Mouse (Mus musculus) CD8-positive naive resting alpha-beta T cell, adult 2 months (primary cell): ENCODE measurements around the gene Rab31.

Experiments
- DNase-seq, 2 experiments: peaks; one replicate each; pipeline ENCODE4 v3.0.0; 2022; ENCODE audit warnings: low read depth in 2 of 2, low spot score in 2 of 2

The Rab31 gene

GRCm38 (mm10) chr17:65667792-65668191, 104.8 kb downstream of the Rab31 start:
- no peak for DNase-seq

- DNase-seq = no peak
Measured at GRCm38 (mm10) chr17:65666388-65667161, 106.0 kb downstream of the Rab31 start.

GRCm38 (mm10) chr17:65665786-65666387, 106.7 kb downstream of the Rab31 start:
- no peak for DNase-seq

- no peak for DNase-seq
Measured at GRCm38 (mm10) chr17:65663329-65664078, 109.0 kb downstream of the Rab31 start.

GRCm38 (mm10) chr17:65662662-65663061, 109.9 kb downstream of the Rab31 start:
- no peak for DNase-seq

GRCm38 (mm10) chr17:65658416-65658815, 114.1 kb downstream of the Rab31 start:
- DNase-seq = no peak

GRCm38 (mm10) chr17:65657958-65658357, 114.6 kb downstream of the Rab31 start:
- no peak for DNase-seq

- DNase-seq = no peak
Measured at GRCm38 (mm10) chr17:65656731-65657130, 115.8 kb downstream of the Rab31 start.

- no peak for DNase-seq
Measured at GRCm38 (mm10) chr17:65656076-65656475, 116.5 kb downstream of the Rab31 start.

GRCm38 (mm10) chr17:65655608-65656007, 116.9 kb downstream of the Rab31 start:
- no peak for DNase-seq

GRCm38 (mm10) chr17:65650598-65650997, 122.0 kb downstream of the Rab31 start:
- no peak for DNase-seq

GRCm38 (mm10) chr17:65649175-65649493, 123.4 kb downstream of the Rab31 start:
- DNase-seq = no peak

GRCm38 (mm10) chr17:65648371-65649174, 124.0 kb downstream of the Rab31 start:
- no peak for DNase-seq

- DNase-seq = no peak
Measured at GRCm38 (mm10) chr17:65647961-65648360, 124.6 kb downstream of the Rab31 start.

- DNase-seq = no peak
Measured at GRCm38 (mm10) chr17:65647226-65647625, 125.3 kb downstream of the Rab31 start.

- DNase-seq = no peak
Measured at GRCm38 (mm10) chr17:65643579-65643978, 129.0 kb downstream of the Rab31 start.

- DNase-seq = no peak
Measured at GRCm38 (mm10) chr17:65643051-65643521, 129.5 kb downstream of the Rab31 start.

- DNase-seq = no peak
Measured at GRCm38 (mm10) chr17:65642578-65642991, 130.0 kb downstream of the Rab31 start.

GRCm38 (mm10) chr17:65641734-65642218, 130.8 kb downstream of the Rab31 start, which contains the start of gene Txndc2:
Gene Txndc2 (minus strand): TSS chr17:65642168.
- no peak for DNase-seq

GRCm38 (mm10) chr17:65639144-65639543, 133.4 kb downstream of the Rab31 start:
- no peak for DNase-seq
